Mouse (Mus musculus) kidney, adult 18-20 months (tissue): ENCODE results near the gene Kdm2a.
"Not testable (repeated sequence)": the region's sequence is repeated elsewhere in the genome, so short reads cannot be mapped to it uniquely, and the experiment has no call there.

Source experiments
- DNase-seq: peaks from one replicate; pipeline ENCODE4 v3.0.0; 2021

Gene Kdm2a

DNA sequence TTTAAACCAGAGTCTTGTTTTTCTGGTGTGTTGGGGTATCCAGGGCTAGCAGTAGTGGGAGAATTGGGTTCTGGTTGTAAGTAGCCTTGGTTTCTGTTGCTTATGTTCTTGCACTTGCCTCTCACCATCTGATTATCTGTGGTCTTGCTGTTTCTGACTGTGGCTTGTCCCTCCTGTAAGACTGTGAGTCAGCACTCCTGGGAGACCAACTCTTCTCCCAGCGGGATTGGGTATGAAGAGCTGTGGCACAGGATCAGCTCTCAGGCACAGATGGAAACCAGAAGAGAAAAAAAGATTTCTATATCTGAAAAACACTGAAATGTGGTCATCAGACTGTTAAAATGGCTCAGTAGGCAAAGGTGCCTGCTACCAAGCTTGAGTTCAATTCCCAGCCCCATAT lies 16.5 kb upstream of the Kdm2a start:
- DNase-seq = no peak

- DNase-seq = no peak
Observed at GRCm38 (mm10) chr19:4409062-4409461, 11.0 kb upstream of the Kdm2a start.

GRCm38 (mm10) chr19:4404840-4405239 lies 6.8 kb upstream of the Kdm2a start:
- DNase-seq = no peak

- no peak for DNase-seq
Observed at GRCm38 (mm10) chr19:4398959-4399358, 874 bp upstream of the Kdm2a start.

GRCm38 (mm10) chr19:4398630-4398948 lies 504 bp upstream of the Kdm2a start:
- DNase-seq = no peak

DNA sequence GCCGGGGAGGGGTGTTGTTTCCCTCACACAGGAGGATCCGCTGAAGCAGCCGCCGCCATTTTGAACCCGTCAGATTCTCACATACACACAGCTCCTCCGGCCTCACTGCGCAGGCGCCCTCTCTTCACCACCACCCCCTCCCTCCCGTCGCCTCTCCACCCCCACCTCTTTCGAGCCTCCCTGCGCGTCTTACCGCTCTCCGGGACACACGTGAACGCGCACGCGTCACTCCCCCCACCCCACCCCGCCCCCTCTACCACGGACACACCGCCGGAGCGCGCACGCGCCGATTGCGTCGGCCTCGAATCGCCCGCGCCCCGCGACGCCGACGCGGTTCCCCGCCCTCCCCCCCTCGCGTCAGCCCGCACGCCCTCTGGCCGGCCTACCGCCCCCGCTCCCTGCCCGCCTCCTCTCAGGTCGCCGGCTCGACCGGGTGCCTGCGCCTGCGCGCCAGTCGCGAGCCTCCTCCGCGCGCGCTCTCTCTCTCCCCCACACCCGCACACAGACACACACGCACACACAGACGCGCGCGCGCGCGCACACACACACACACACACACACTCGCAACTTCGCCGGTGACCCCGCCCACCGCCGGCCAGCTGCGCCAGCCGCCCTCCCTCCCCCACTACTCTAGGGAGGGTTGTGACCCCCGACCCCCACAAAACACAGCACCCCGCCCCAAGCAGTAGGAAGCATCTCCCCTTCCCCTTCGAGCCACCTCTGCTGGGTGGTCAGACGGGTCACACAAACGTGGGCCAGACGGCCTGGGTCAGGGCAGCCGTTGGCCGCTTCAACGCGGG lies 887 bp downstream of the Kdm2a start:
- DNase-seq = peak; percentile 93

DNA sequence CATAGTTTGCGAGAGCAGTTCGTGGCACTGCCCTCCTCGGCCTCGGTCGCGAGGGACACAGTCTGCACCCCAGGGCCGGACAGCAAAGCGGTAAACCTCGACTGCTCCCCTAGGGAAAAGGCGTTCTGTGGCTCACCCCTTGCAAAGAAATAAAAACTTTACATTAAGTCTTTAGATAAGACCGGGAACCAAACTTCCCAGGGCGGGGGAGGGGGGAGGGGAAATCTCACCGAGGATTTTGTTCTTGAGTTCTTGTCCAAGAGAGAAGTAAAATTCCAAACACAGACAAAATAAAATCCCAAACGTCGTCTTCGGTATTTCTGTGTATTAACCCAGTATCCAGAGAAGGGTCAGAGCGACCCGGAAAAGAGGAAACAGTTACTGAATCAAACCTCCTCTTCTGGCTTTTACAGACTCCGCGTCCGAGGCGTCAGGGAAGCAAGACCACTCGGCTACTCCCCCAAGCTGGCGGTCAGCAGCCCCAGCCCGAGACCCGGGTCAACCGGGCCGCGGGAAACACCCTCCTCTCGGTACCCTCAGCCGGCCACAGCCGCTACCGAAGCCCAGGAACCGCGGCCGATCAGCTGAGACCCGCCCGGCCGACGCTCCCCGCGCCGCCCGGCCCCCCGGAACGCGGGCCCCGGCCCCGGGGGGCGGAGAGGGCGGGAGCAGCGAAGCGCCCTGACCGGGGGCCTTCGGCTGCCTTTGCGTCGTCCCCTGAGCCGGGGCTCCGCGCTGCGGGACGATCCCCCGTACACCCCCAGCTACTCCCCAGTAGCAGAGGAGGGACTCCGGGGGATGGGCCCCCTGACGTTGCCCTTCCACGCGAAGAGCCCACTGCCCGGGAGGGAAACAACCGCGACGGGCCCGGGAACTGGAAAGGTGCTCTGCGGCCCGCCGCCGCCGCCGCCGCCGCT lies 1.7 kb downstream of the Kdm2a start:
- DNase-seq = peak; percentile 33

- no peak for DNase-seq
Observed at GRCm38 (mm10) chr19:4387276-4387675, 10.8 kb downstream of the Kdm2a start.

DNA sequence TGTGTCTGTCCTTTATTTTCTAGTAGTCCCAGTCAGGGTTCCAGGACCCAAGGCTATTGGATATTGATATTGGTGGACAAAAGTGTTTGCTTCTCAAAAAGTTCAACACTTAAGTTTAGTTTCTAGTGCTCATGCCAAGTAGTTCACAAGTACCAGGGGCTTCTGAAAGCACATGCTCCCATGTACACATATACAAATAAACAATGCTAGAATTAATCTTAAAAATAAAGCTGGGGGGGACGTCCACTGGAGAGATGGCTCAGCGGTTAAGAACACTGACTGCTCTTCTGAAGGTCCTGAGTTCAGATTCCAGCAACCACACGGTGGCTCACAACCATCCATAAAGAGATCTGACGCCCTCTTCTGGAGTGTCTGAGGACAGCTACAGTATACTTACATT lies 13.1 kb downstream of the Kdm2a start:
- no peak for DNase-seq

DNA sequence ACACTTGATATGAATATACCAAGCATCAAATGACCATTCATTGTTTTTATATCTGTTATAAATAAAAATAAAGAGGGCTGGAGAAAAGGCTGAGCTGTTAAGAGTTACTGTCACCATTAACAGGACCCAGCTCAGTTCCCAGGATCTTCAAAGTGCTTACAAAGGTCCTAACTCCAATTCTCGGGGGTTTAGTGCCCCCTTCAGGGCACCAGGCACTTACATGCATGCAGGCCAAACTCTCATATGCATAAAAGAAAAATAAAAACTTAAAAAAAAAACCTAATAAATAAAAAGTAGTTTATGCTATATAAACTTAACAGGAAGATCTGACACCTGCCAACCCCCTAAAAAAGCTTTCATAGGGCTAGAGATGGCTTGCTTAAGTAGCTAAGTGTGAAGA lies 13.8 kb downstream of the Kdm2a start:
- DNase-seq = no peak

DNA sequence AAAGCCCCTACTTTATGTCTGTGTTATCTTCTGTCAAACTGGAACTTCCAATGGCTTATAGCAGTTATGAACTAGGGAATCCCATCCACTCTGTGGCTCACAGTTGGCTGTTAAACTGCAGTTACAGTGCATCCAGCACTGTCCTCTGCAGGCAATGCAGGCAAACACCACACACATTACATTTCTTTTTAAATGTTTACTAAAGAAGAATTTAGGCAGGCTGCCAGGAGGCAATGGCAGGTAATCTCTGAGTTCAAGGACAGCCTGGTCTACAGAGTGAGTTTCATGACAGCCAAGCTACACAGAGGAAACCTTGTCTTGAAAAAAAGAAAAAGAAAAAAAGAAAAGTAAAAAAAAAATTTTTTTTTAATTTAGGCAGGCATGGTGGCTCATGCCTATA lies 14.8 kb downstream of the Kdm2a start:
- DNase-seq = no peak

GRCm38 (mm10) chr19:4382303-4382702 lies 15.8 kb downstream of the Kdm2a start:
- not testable (repeated sequence) for DNase-seq

DNA sequence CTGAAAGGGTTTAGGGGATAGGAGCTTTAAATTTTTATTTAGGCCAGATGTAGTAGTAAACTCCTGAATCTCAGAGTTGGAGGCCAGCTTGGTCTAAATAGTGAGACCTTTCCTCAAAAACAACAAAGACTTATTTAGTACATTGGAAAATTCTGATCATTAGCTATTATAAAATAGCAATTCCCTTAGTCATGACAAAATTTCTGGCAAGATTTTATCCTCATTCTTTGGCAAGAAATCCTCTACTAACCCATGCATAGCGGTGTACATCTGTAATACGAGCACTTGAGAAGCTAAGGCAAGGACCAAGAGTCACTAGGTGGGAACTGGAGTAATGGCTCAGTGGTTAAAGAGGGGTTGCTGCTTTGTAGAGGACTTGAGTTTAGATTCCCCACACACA lies 27.4 kb downstream of the Kdm2a start:
- no peak for DNase-seq

- DNase-seq = no peak
Observed at GRCm38 (mm10) chr19:4370254-4370653, 27.8 kb downstream of the Kdm2a start.

GRCm38 (mm10) chr19:4349455-4349854 lies 48.6 kb downstream of the Kdm2a start:
- DNase-seq = no peak

- DNase-seq = no peak
Observed at GRCm38 (mm10) chr19:4346479-4346878, 51.6 kb downstream of the Kdm2a start.

GRCm38 (mm10) chr19:4338162-4338561 lies 59.9 kb downstream of the Kdm2a start:
- DNase-seq = peak; percentile 61

DNA sequence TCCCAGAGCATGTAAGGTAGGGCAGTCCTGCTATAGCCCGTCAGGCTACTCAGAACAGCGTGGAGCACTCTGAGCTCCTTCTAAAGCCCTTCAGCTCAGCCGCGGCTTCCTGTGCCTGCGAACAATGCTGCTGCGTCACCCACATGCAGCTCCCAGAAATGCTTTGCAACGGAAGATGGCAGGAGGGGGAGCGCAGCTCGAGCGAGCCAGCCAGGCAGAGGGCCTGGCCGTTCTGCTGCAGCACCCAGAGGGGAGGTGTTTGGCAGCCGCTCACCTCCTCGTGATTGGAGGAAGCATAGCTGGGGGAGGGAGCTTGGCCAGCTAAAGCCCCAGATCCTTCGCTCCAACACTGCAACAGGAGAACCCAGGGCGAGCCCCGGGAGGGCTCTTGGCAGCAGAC lies 64.3 kb downstream of the Kdm2a start:
- peak; percentile 93 for DNase-seq

GRCm38 (mm10) chr19:4333100-4333775 lies 64.8 kb downstream of the Kdm2a start:
- no peak for DNase-seq

- peak; percentile 65 for DNase-seq
Observed at GRCm38 (mm10) chr19:4332653-4333052, 65.4 kb downstream of the Kdm2a start.

GRCm38 (mm10) chr19:4331273-4331672 lies 66.8 kb downstream of the Kdm2a start:
- DNase-seq = no peak

DNA sequence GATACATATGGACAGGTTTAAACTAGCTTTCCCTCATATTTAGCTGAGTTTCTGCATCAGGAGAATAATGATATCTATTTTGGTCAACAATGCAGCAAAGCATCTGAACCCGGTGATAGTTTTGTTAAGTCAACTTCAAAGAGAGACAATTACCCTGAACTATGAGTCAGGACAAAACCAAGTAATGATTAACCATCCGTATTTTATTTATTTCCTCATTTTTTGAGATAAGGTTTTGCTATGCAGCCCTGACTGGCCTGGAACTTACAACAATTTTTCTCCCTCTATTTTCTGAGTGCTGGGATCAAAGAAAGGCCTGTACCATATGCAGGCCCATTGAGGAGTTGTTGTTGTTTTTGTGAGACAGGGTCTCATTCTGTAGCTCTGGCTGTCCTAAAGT lies 67.5 kb downstream of the Kdm2a start:
- no peak for DNase-seq

GRCm38 (mm10) chr19:4328737-4329304 lies 69.3 kb downstream of the Kdm2a start:
- DNase-seq = no peak
